Comparison of ENCODE assay signal across 21 mouse cellular contexts in the genomic region with DNA sequence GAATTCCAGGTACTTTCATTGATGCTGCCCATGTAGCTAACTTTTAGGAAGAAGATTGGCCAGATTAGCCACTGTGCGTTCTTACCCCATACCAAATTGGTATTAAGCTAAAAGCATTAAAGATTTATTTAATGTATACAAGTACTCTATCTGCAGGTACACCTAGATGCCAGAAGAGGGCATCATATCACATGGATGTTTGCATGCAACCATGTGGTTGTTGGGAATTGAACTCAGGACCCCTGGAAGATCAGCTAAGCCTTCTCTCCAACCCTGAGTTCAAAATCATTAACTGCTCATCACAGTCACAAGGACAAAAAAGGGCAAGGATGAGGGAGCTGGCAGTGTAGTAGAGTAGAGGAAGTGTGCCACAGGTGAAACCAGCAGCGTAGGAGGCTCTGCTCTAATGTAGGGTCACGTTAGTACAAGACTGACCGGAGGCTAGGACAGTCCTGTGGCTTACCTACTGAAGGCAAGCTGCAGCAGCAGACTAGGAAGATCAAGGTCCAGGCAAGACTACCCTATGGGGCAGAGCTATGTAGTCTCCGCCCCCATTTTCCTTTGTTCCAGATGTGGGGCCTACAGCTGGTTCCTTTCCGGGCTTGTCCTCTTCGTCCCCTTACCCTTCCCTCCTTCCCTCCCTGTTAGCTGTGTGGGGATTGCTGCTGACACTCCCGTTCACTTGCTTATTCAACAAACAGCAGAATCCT. TPM values are rescaled to one million over a fixed set of nuclear protein-coding genes. Genes with fewer than 3 reads are reported as not detected.
DNase-seq lines count a peak whose midpoint lies in the region; ATAC-seq and TF ChIP-seq lines count a peak whose summit lies in the region.
"Had no signal": no experiment of that assay in that cellular context is flagged by ENCODE, and none has a peak within 500 bp of the region (broad histone marks: within the 10 kb centered on the region; RNA-seq: fewer than 3 reads in every experiment).

No protein-coding gene starts in this region.

- H3K4me2 ChIP-seq in forebrain, postnatal 0 days (ENCODE audit: low read depth), result no peak overlapping the region
- H3K4me2 ChIP-seq in forebrain, embryonic 12.5 days, result no peak overlapping the region
- no peak overlapping the region for H3K4me2 ChIP-seq in intestine, postnatal 0 days (replicated peaks; ENCODE audit: low read depth)
- H3K4me2 ChIP-seq: hindbrain, embryonic 15.5 days; liver, embryonic 13.5 days; midbrain, embryonic 12.5 days; neural tube, embryonic 15.5 days had no signal

- H3K27ac ChIP-seq in forebrain, postnatal 0 days (ENCODE audit: low read depth, low read length), result no peak overlapping the region
- H3K27ac ChIP-seq in forebrain, embryonic 12.5 days, result no peak overlapping the region
- H3K27ac ChIP-seq in left cerebral cortex, adult 2 months, result no peak overlapping the region
- no peak overlapping the region for H3K27ac ChIP-seq in intestine, postnatal 0 days (ENCODE audit: low read depth, low read length)
- H3K27ac ChIP-seq: hindbrain, embryonic 15.5 days; liver, embryonic 13.5 days; midbrain, embryonic 12.5 days; neural tube, embryonic 15.5 days had no signal

- no peaks in the 10 kb centered on the region for H3K9me3 ChIP-seq in forebrain, postnatal 0 days (ENCODE audit: low read length)
- no peaks in the 10 kb centered on the region for H3K9me3 ChIP-seq in forebrain, embryonic 12.5 days
- no peaks in the 10 kb centered on the region for H3K9me3 ChIP-seq in E14TG2a.4 (ENCODE audit: low read length)
- no peaks in the 10 kb centered on the region for H3K9me3 ChIP-seq in intestine, postnatal 0 days (ENCODE audit: control insufficient read depth)
- H3K9me3 ChIP-seq: hindbrain, embryonic 15.5 days; liver, embryonic 13.5 days; midbrain, embryonic 12.5 days; neural tube, embryonic 15.5 days had no signal

- no peaks in the 10 kb centered on the region for H3K4me1 ChIP-seq in forebrain, postnatal 0 days (ENCODE audit: insufficient read depth)
- H3K4me1 ChIP-seq in forebrain, embryonic 12.5 days, result no peaks in the 10 kb centered on the region
- peaks cover 9% of the 10 kb centered on the region; the same call in 1 of the 2 replicates for H3K4me1 ChIP-seq in E14TG2a.4 (replicated peaks; ENCODE audit: low read depth, low read length)
- H3K4me1 ChIP-seq in intestine, postnatal 0 days (replicated peaks; ENCODE audit: control insufficient read depth, insufficient read depth, low read length), result no peaks in the 10 kb centered on the region
- H3K4me1 ChIP-seq: hindbrain, embryonic 15.5 days; liver, embryonic 13.5 days; midbrain, embryonic 12.5 days; neural tube, embryonic 15.5 days had no signal

- H3K9ac ChIP-seq in forebrain, postnatal 0 days, result no peak overlapping the region
- H3K9ac ChIP-seq in forebrain, embryonic 12.5 days, result no peak overlapping the region
- no peak overlapping the region for H3K9ac ChIP-seq in intestine, postnatal 0 days (ENCODE audit: low read depth, low read length)
- H3K9ac ChIP-seq: hindbrain, embryonic 15.5 days; liver, embryonic 13.5 days; midbrain, embryonic 12.5 days; neural tube, embryonic 15.5 days had no signal

- peaks cover 65% of the 10 kb centered on the region for H3K36me3 ChIP-seq in forebrain, postnatal 0 days (ENCODE audit: insufficient read depth)
- H3K36me3 ChIP-seq in forebrain, embryonic 12.5 days (replicated peaks), result peaks cover 78% of the 10 kb centered on the region
- H3K36me3 ChIP-seq in E14TG2a.4 (ENCODE audit: insufficient read depth, low read length), result peaks cover 96% of the 10 kb centered on the region
- H3K36me3 ChIP-seq in intestine, postnatal 0 days (ENCODE audit: control insufficient read depth, insufficient read depth), result peaks cover 65% of the 10 kb centered on the region

- ATAC-seq in forebrain, postnatal 0 days, result no peak
- ATAC-seq in forebrain, embryonic 12.5 days (ENCODE audit: low FRiP score), result no peak
- ATAC-seq in intestine, postnatal 0 days, result peak; percentile 71
- ATAC-seq: forebrain, embryonic 16.5 days had no signal

- intact Hi-C loops in left cerebral cortex, adult 2 months (cut with DNase I), result no loop called here
- intact Hi-C loops in left cerebral cortex, postnatal 10 days (cut with DNase I), result loop anchor here (10.0 kb wide), 1 partner anchor 1134 kb away; no protein-coding TSS in a partner anchor

- H3K4me3 ChIP-seq in forebrain, postnatal 0 days (ENCODE audit: low read depth, low read length), result no peak overlapping the region
- no peak overlapping the region for H3K4me3 ChIP-seq in forebrain, embryonic 12.5 days (replicated peaks)
- no peak overlapping the region for H3K4me3 ChIP-seq in left cerebral cortex, adult 2 months
- H3K4me3 ChIP-seq in E14TG2a.4 (replicated peaks; ENCODE audit: low read length), result no peak overlapping the region
- H3K4me3 ChIP-seq in intestine, postnatal 0 days (ENCODE audit: low read depth, low read length), result no peak overlapping the region
- H3K4me3 ChIP-seq: hindbrain, embryonic 15.5 days; liver, embryonic 13.5 days; midbrain, embryonic 12.5 days; neural tube, embryonic 15.5 days had no signal

- TF ChIP-seq CTCF in forebrain, postnatal 0 days (IDR thresholded peaks at IDR 0.05; ENCODE audit: low read depth), result peak; percentile 50
- peak; percentile 51 for TF ChIP-seq CTCF in left cerebral cortex, adult 2 months (IDR thresholded peaks at IDR 0.05)
- TF ChIP-seq CTCF in E14TG2a.4 (conservative IDR thresholded peaks at IDR 0.05; ENCODE audit: low read length), result peak; percentile 21; the same call in 1 of the 2 replicates
- peak; percentile 39; the same call in 1 of the 2 replicates for TF ChIP-seq CTCF in intestine, postnatal 0 days (IDR thresholded peaks at IDR 0.05; ENCODE audit: low read depth)

- H3K27me3 ChIP-seq in forebrain, postnatal 0 days (ENCODE audit: insufficient read depth, low read length), result no peaks in the 10 kb centered on the region
- H3K27me3 ChIP-seq in forebrain, embryonic 12.5 days, result no peaks in the 10 kb centered on the region
- H3K27me3 ChIP-seq in E14TG2a.4 (ENCODE audit: insufficient read depth, low read length), result no peaks in the 10 kb centered on the region
- no peaks in the 10 kb centered on the region for H3K27me3 ChIP-seq in intestine, postnatal 0 days (replicated peaks; ENCODE audit: control insufficient read depth, insufficient read depth, low read length)
- H3K27me3 ChIP-seq: hindbrain, embryonic 15.5 days; liver, embryonic 13.5 days; midbrain, embryonic 12.5 days; neural tube, embryonic 15.5 days had no signal

- no peak for DNase-seq in forebrain, postnatal 0 days
- no peak for DNase-seq in left cerebral cortex, adult 2 months (ENCODE audit: extremely low spot score in 1 of 2, low spot score in 2 of 2)
- DNase-seq in left cerebral cortex, postnatal 10 days (ENCODE audit: extremely low spot score in 1 of 2, low spot score in 2 of 2), result no peak
- no peak for DNase-seq in adrenal gland, postnatal 36 days
- DNase-seq in layer of hippocampus, adult 9-11 months, result no peak
- DNase-seq: adrenal gland, adult 2 months; cerebellum, adult 11 months; cerebellum, postnatal 25 days; kidney, adult 2 months; kidney, postnatal 4 days; left cerebral cortex, postnatal 4 days; liver, embryonic 13.5 days; thymus, postnatal 4 days had no signal

- 92% methylated on average over 8 of the region's 8 CpGs for WGBS in forebrain, postnatal 0 days
- WGBS in forebrain, embryonic 12.5 days, result 92% methylated on average over 8 of the region's 8 CpGs
- 69% methylated on average over 8 of the region's 8 CpGs for WGBS in intestine, postnatal 0 days

RNA-seq across cellular contexts. Expression of gene Cfap61, which starts 13.5 kb away (rescaled TPM):
- 2.5 and 7.4 TPM in 2 replicates for total RNA-seq in forebrain, postnatal 0 days (2014; rRNA removed)
- 2.3 and 3.9 TPM in 2 replicates for polyA plus RNA-seq in forebrain, postnatal 0 days (2015; fragmentation: Nextera tagmentation; extraction: Ambion mirVana)
- polyA plus RNA-seq in forebrain, embryonic 12.5 days (2016; fragmentation: Nextera tagmentation; extraction: Ambion mirVana), result 1.1 and 1.2 TPM in 2 replicates
- 1 to 10 TPM; 3.5 to 3.6 TPM for total RNA-seq in left cerebral cortex, adult 2 months (2021)
- 1 to 10 TPM; 3.8 to 3.9 TPM for total RNA-seq in left cerebral cortex, postnatal 10 days (2021)
- polyA plus RNA-seq in intestine, postnatal 0 days (2015; fragmentation: Nextera tagmentation; extraction: Ambion mirVana), result 0.08 TPM in 1 of 2 replicates, not detected in the other
- total RNA-seq in adrenal gland, postnatal 36 days (2021), result 10 to 100 TPM; 21.3 to 27.2 TPM
- total RNA-seq: gastrocnemius, adult 18-20 months had no signal

RNA-seq across cellular contexts. Expression of gene Crnkl1, which starts 13.7 kb away (rescaled TPM):
- total RNA-seq in forebrain, postnatal 0 days (2014; rRNA removed), result 24.5 and 30.5 TPM in 2 replicates
- polyA plus RNA-seq in forebrain, postnatal 0 days (2015; fragmentation: Nextera tagmentation; extraction: Ambion mirVana), result 13.0 and 15.5 TPM in 2 replicates
- polyA plus RNA-seq in forebrain, embryonic 12.5 days (2016; fragmentation: Nextera tagmentation; extraction: Ambion mirVana), result 37.9 and 41.7 TPM in 2 replicates
- 10 to 100 TPM; 20.6 to 21.1 TPM for total RNA-seq in left cerebral cortex, adult 2 months (2021)
- 10 to 100 TPM; 15.9 to 19.2 TPM for total RNA-seq in left cerebral cortex, postnatal 10 days (2021)
- polyA plus RNA-seq in intestine, postnatal 0 days (2015; fragmentation: Nextera tagmentation; extraction: Ambion mirVana), result 12.6 and 14.3 TPM in 2 replicates
- 10 to 100 TPM; 26.6 to 26.9 TPM for total RNA-seq in adrenal gland, postnatal 36 days (2021)

RNA-seq across cellular contexts. Expression of gene Naa20, which starts 19.2 kb away (rescaled TPM):
- 124 and 145 TPM in 2 replicates for total RNA-seq in forebrain, postnatal 0 days (2014; rRNA removed)
- 152 and 176 TPM in 2 replicates for polyA plus RNA-seq in forebrain, postnatal 0 days (2015; fragmentation: Nextera tagmentation; extraction: Ambion mirVana)
- 124 and 132 TPM in 2 replicates for polyA plus RNA-seq in forebrain, embryonic 12.5 days (2016; fragmentation: Nextera tagmentation; extraction: Ambion mirVana)
- total RNA-seq in left cerebral cortex, adult 2 months (2021), result 10 to 100 TPM; 71.8 to 80.8 TPM
- total RNA-seq in left cerebral cortex, postnatal 10 days (2021), result 10 to 100 TPM; 77.9 to 81.4 TPM
- 100 and 106 TPM in 2 replicates for polyA plus RNA-seq in intestine, postnatal 0 days (2015; fragmentation: Nextera tagmentation; extraction: Ambion mirVana)
- total RNA-seq in adrenal gland, postnatal 36 days (2021), result 10 to 100 TPM; 51.3 to 60.0 TPM
